Mouse (Mus musculus): ENCODE results near the gene Zfp943. TPM values are rescaled to one million over a fixed set of nuclear protein-coding genes. Genes with fewer than 3 reads are reported as not detected.

Zfp943 gene
- total RNA-seq (2021), result 10 to 100 TPM; 12.0 to 13.7 TPM
- long read RNA-seq, experiment 1, transcript Zfp943-201 (4 exons, 2,741 nt), result major isoform, 5 of 8 reads
- long read RNA-seq, experiment 1, partial matches to known transcripts, result 0 of 8 reads
- long read RNA-seq, experiment 1, other reads (novel, unspliced or antisense), result 0 of 8 reads
- long read RNA-seq, experiment 2, partial matches to known transcripts, result 0 of 2 reads
- long read RNA-seq, experiment 2, other reads (novel, unspliced or antisense), result 0 of 2 reads

DNA sequence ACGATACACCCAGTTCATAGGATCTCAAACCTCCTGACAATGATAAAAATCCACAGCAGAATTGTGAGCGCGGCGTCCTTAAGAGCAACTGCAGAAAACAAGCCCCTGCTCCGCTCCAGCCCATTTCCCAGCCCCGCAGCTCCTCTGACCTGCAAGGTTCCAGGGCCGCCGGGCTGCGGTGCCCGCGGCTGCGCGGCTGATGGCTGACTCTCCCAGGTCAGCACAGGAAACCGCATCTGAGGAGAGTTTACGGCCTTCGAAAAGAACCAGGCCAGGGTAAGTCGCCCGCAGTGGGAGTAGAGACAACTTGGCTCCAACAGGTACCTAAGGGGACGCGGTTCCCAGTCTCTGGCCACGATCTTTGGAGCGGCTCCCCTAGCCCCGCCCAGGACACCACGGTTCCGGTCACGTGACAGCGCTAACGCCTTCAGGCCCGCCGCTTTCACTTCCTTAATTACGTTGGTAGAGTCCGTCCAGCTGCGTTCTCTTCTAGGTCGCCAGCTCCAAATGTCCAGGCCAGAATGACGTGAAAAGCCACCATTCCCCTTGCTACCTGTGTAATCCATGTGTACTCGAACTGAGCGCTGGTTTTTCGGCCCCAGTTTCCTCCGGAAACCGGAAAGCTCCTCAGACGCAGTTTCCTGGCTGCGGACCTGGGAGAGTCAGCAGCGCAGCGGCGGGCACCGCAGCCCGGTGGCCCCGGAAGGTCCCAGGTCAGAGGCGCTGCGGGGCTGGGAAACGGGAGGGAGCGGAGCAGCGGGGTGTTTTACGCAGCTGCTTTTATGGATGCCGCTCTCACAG is at the start of gene Zfp943, which contains the start of gene Zfp942:
TSS of gene Zfp943 (plus strand) at position 446 of the 801 bp plus-strand sequence.
TSS of gene Zfp942 (minus strand) at position 358 of the 801 bp plus-strand sequence.
- DNase-seq, result peak; percentile 77 to 82

GRCm38 (mm10) chr17:21963302-21963701 is 950 bp downstream of the Zfp943 start:
- DNase-seq, result no peak

- peak in 1 of 2 experiments; percentile 9 for DNase-seq
Measured at GRCm38 (mm10) chr17:22035594-22035993, 73.2 kb downstream of the Zfp943 start.

DNA sequence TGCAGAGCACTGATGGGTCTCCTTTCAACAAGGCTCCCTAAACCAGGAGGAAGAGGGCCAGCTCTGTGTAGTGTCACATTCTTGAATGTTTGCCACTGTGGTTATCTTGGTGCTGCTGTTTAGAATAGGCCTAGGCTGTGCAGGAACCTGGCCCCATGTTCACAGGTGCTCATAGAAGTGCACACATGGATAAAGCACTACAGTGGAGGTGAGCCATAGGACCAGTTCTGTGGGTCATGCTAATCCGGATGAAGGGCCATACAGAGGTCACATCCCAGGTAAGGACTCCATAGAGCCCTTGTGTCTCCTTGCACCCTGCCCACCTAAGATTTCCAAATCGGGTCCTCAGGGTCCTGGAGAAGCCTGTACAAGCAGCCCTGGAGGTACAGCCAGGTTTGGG is 87.1 kb downstream of the Zfp943 start:
- no peak for DNase-seq

DNA sequence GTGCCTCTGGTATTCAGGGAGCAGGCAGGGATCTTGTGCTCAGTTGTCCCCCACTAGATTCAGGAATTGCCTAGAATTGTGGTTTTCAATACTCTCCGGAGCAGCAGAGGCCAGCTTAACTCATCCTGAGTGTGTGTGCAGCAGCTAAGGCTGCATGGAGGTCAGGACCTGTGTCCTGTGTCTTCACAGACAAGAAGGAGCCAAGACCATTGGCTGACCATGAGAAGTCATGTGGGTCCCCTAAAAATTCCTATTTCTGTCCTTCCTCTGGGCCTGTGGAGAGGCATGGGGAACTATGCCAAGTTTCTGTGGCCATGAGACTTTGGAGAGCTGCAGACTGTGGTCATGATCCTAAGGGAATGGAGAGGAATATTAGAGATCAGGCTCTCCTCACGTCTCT is 90.9 kb downstream of the Zfp943 start:
- DNase-seq, result no peak

- DNase-seq, result peak; percentile 60 to 66
Measured at GRCm38 (mm10) chr17:22081031-22081631, 118.8 kb downstream of the Zfp943 start.

DNA sequence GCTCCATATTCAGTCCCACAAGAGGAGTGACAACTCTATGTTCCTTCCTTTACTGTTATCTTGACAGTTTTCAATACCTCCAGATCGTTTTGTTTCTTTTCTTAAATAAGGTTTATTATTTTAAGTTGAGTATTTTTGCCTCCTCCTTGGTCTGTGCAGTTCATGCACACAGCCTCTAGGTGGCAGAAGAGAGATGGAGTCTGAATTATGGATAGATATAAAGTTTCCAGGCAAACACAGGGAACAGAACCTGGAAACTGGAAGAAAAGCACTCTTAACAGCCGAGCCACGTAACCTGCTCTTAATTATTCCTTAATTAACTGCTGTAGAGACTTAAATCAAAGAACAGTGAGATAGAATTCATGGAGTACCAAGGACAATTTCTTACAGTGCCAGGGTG is 120.9 kb downstream of the Zfp943 start:
- DNase-seq, result peak; percentile 16 to 20

GRCm38 (mm10) chr17:22118770-22119169 is 156.4 kb downstream of the Zfp943 start:
- no peak for DNase-seq

Other genes with a start within 250 kb of the Zfp943 start
- gene Zfp229, start 231.8 kb upstream of the Zfp943 start, total RNA-seq (2021), result 10 to 100 TPM in 1 of 2 experiments, 1 to 10 TPM in 1; 9.9 to 11.6 TPM
- gene Zfp820, start 116.8 kb upstream of the Zfp943 start, total RNA-seq (2021), result 1 to 10 TPM; 1.5 to 2.7 TPM
- gene Zfp995, start 52.6 kb upstream of the Zfp943 start, total RNA-seq (2021), result 1 to 10 TPM; 1.8 to 2.5 TPM
- 1 to 10 TPM; 8.6 to 9.2 TPM for gene Zfp942, start 88 bp upstream of the Zfp943 start, total RNA-seq (2021)
- gene Zfp947, start 203.6 kb downstream of the Zfp943 start, total RNA-seq (2021), result 1 to 10 TPM in 1 of 2 experiments, under 1 TPM in 1; 0.89 to 1.1 TPM

All from adrenal gland, postnatal 36 days (tissue).